Mouse (Mus musculus): ENCODE measurements around the gene Map10. TPM values are rescaled to one million over a fixed set of nuclear protein-coding genes. Genes with fewer than 3 reads are reported as not detected.
A peak's percentile ranks its signal among the peaks of the same experiment; 100 is the strongest.

The Map10 gene
- 1.5 to 3.0 TPM (median 2.5 TPM) in 3 replicates for total RNA-seq (2017)

DNA sequence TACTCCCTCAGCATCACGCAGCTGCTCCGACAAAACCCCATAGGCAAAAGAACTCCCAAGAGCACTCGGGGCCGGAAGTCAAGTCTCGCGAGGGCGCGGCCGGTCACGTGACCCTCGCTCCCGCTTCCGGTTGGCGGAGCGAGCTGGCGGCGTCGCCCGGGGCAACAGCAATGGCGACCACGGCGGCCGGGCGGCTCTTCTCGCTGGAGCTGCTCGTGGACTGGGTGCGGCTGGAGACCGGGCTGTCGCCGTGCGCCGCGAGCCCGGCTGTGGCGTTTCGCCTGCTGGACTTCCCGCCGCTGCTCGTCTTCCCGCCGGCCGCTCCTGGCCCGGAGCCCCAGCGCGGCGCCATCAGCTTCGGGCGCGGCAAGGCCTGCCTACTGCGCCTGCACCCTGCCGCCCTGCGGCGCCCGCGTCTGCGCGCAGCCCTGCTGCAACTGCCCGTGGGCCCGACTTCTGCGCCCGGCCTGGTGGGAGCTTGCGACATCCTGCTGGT, at the start of gene Map10:
Gene Map10, plus strand, starts transcription at position 119 of the 496 bp plus-strand sequence.
- peak; percentile 54 for ATAC-seq (replicated peaks; ENCODE audit: insufficient number of reproducible peaks, low FRiP score, low TSS enrichment, poor library complexity, severe bottlenecking)

GRCm38 (mm10) chr8:125620301-125620700, 49.3 kb upstream of the Map10 start:
- no peak for ATAC-seq (replicated peaks; ENCODE audit: insufficient number of reproducible peaks, low FRiP score, low TSS enrichment, poor library complexity, severe bottlenecking)

DNA sequence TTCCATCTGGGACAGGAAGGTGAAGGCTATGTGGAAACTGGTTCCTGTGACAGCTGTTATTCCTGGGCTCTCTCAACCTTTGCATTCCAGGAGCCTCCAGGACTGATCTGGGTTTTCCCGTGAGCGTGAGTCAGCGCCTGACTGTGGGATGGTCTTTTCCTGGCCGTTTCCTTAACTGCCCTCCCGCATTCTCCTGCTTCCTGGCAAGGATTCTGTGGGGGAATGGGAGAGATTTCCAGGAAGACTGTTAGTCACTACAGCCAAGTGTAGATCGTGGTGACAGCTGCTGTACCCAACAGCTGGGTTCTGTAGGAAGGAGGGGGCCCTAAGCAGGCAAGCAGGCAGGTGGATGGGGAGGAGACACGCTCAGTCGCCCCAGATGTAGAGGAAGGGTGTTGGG, 45.3 kb upstream of the Map10 start:
- no peak for ATAC-seq (replicated peaks; ENCODE audit: insufficient number of reproducible peaks, low FRiP score, low TSS enrichment, poor library complexity, severe bottlenecking)

- no peak for ATAC-seq (replicated peaks; ENCODE audit: insufficient number of reproducible peaks, low FRiP score, low TSS enrichment, poor library complexity, severe bottlenecking)
Observed at GRCm38 (mm10) chr8:125626381-125626780, 43.2 kb upstream of the Map10 start.

GRCm38 (mm10) chr8:125628834-125629233, 40.8 kb upstream of the Map10 start:
- ATAC-seq (replicated peaks; ENCODE audit: insufficient number of reproducible peaks, low FRiP score, low TSS enrichment, poor library complexity, severe bottlenecking), result no peak

DNA sequence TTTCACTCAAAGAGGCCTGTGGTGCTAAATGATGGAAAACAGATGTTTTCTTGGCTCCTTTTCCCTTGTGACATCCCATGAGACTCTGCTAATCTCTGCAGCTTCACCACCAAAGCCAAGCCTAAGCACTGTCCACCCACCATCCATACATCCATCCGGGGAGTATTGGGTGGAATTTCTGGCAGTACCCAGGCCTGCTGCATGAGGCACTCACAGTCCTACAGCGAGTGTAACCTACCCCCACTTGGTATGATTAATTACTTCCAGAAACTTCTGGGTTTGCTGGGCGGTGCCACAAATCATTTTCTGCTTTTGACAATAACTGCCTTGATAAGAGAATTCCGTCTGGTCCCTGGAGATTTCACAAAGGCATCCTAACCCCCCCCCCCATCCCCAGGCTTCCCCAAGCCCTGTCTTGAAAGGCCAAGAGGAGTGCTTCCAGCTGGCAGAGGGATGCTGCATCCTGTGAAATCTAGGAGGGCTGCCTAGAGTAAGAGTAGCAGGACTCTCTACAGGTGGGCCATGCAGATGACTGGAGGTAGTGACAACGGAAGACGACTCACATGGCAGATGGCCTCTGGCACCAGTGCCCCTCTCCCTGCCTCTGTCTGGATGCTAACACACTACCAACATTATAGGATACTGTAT, 31.1 kb upstream of the Map10 start:
- ATAC-seq (replicated peaks; ENCODE audit: insufficient number of reproducible peaks, low FRiP score, low TSS enrichment, poor library complexity, severe bottlenecking), result no peak

GRCm38 (mm10) chr8:125639631-125640030, 30.0 kb upstream of the Map10 start:
- no peak for ATAC-seq (replicated peaks; ENCODE audit: insufficient number of reproducible peaks, low FRiP score, low TSS enrichment, poor library complexity, severe bottlenecking)

GRCm38 (mm10) chr8:125640766-125641165, 28.9 kb upstream of the Map10 start:
- no peak for ATAC-seq (replicated peaks; ENCODE audit: insufficient number of reproducible peaks, low FRiP score, low TSS enrichment, poor library complexity, severe bottlenecking)

DNA sequence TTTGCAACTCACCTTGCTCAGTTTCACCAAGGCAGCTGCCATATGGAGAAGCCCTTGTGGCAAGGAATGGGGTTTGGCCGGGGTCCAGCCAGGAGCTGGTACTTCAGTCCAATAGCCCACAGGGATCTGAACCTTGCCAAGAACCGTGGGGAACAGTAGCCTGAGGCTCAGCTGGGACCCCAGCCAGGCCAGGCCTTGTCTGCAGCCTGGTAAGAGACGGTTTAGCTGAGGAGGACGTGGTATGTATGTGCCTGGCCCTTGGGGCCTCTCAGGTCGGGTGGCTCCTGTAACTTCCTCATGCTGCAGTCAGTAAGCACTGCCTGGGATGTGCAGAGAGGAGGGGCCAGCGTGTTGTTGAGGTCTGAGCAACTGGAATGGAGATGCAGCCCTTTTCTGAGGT, 27.8 kb upstream of the Map10 start:
- ATAC-seq (replicated peaks; ENCODE audit: insufficient number of reproducible peaks, low FRiP score, low TSS enrichment, poor library complexity, severe bottlenecking), result 0 out of 2 replicates have a peak, but pooled peaks have one; percentile 36

DNA sequence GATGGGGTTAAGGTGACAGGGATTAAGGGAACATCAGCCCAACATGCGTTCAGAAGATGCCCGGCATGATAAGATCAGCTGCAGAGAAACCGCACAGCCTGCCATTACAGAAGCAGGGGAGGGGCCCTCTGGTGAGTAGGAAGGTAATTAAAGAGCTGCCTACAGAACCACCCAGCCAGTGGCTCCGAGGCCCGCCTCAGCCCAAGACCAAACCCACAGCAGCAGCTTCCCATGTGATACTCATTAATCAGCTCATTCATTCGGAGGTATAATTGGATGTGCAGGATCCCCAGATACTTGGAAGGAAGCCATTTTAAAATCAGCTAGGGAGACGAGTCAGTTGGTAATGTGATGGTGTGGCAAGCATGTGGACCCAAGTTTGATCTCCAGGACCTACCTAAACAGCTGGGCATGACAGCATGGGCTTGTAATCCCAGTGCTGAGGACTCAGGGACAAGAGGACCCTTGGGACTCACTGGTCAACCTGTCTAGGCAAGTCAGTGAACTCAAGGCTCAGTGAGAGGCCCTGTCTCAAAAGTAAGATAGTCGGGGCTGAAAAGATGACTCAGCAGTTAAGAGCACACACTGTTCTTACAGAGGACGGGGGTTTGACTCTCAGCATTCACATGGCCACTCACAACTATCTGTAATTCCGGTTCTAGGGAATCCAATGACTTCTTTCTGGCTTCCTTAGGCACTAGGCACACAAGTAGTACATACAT, 23.7 kb upstream of the Map10 start:
- ATAC-seq (replicated peaks; ENCODE audit: insufficient number of reproducible peaks, low FRiP score, low TSS enrichment, poor library complexity, severe bottlenecking), result no peak

DNA sequence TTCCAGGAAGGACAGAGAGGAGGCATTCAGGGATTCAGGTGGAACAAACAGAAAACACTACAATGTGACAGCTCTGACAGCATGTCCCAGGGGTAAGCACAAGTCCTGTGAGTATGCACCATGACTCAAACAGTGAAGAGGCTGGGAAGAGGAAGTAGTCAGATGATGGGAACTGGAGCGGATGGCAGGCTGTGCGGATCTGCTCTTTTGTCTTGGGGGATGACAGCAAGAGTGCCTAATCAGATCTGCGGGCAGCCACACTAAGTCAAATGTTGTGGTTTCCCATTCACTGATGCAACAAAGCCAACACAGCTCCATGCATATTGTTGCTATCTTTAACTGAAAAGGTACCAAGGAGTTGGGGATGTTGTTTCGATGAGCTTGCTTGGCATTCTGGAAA, 20.2 kb upstream of the Map10 start:
- ATAC-seq (replicated peaks; ENCODE audit: insufficient number of reproducible peaks, low FRiP score, low TSS enrichment, poor library complexity, severe bottlenecking), result peak; percentile 72

DNA sequence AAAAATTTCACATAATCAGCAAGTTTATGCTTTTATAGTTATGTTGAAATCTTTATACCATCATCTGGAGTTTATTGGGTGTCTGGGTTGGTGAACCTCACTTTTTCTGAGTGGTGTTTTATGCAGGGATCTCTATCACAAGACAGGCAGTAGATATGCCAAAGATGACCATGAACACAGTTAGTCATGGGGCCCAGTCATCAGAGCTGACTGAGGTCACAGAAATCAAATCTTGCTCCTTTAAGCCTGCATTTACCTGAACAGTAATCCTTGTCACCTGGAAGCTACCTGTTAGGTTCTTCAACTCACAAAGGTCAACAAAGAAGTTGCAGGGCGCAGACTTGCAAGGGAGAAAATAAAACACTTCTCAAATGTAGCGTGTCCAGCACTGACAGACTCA, 14.8 kb upstream of the Map10 start:
- ATAC-seq (replicated peaks; ENCODE audit: insufficient number of reproducible peaks, low FRiP score, low TSS enrichment, poor library complexity, severe bottlenecking), result no peak

- ATAC-seq (replicated peaks; ENCODE audit: insufficient number of reproducible peaks, low FRiP score, low TSS enrichment, poor library complexity, severe bottlenecking), result no peak
Observed at GRCm38 (mm10) chr8:125658508-125658907, 11.1 kb upstream of the Map10 start.

- no peak for ATAC-seq (replicated peaks; ENCODE audit: insufficient number of reproducible peaks, low FRiP score, low TSS enrichment, poor library complexity, severe bottlenecking)
Observed at GRCm38 (mm10) chr8:125658926-125659325, 10.7 kb upstream of the Map10 start.

DNA sequence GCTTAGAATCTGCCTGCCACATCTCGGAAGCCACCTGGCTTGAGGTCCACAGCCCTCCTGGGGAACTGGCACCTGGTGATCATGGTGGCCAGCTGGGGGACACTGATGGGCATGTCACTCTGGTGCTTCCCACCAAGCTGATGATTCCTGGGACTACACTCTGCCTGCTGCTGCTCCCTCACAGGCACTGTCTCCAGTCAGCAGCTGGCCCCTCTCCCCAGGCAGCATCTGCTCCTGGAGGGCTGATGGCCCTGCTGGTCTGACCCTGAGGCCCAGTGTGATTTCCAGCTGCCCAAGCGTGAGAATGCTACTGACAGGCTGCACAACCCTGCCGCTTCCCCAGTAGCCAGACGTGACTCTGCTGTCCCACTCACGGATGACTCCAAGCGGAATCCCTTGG, 9.2 kb upstream of the Map10 start:
- ATAC-seq (replicated peaks; ENCODE audit: insufficient number of reproducible peaks, low FRiP score, low TSS enrichment, poor library complexity, severe bottlenecking), result no peak

GRCm38 (mm10) chr8:125661958-125662668, 7.5 kb upstream of the Map10 start:
- no peak for ATAC-seq (replicated peaks; ENCODE audit: insufficient number of reproducible peaks, low FRiP score, low TSS enrichment, poor library complexity, severe bottlenecking)

GRCm38 (mm10) chr8:125662669-125663048, 7.0 kb upstream of the Map10 start:
- no peak for ATAC-seq (replicated peaks; ENCODE audit: insufficient number of reproducible peaks, low FRiP score, low TSS enrichment, poor library complexity, severe bottlenecking)

DNA sequence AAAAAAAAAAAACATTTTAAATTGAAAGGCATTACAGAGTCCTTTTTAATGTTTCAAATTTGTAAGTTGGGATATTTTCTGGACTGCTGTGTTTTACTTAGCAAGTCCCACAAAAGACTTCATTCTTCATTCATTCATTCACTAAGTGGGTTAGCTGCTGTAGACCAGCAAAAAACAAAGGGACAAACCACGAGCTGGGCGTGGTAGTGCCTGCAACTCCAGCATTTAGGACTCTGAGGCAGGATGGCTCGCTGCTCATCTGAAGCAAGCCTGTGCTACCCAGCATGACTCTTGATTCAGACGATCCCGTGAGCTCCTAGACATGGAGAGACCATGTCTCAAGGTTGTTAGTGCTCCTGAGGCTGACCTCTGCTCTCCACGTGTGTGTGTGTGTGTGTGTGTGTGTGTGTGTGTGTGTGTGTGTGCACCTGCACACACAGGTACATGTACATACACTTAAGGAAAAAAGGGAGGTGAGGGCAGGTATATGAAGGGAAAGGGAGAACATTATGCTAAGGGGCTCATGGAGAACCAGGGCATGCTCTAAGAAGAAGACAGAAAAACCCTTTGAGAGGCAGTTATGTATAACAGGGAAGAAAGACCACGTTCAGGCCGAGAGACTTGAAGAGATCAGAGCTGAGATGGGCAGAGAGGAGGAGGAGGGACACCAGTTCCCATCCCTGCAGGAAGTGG, 4.3 kb upstream of the Map10 start:
- ATAC-seq (replicated peaks; ENCODE audit: insufficient number of reproducible peaks, low FRiP score, low TSS enrichment, poor library complexity, severe bottlenecking), result no peak

DNA sequence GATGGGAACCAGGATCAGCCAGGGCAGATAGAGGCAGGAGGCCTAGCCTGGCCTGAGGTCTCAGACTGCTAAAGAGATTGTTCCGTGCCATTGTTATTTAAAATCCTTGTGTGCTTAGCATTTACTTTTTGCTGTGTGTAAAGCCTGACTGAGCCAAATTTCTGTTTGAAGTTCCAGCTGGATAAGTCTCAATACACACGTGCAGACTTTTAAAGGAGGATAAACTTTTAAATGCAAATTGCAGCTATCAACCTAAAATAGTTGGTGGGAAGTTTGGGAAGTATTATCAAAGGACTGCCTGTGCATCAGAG, 3.8 kb upstream of the Map10 start:
- no peak for ATAC-seq (replicated peaks; ENCODE audit: insufficient number of reproducible peaks, low FRiP score, low TSS enrichment, poor library complexity, severe bottlenecking)
